Mouse (Mus musculus) thymus, adult 2 months (tissue): Measurements from ENCODE around the gene Etv6.

ENCODE experiments used
- CTCF ChIP-seq: fragments of 200-500 bp; IDR thresholded peaks from 2 replicates; pipeline ENCODE4 v1.5.1; 2012; ENCODE audit warnings: mild to moderate bottlenecking, control low read depth, low read length, moderate library complexity, borderline replicate concordance; ENCODE audit not compliant: control insufficient read depth, poor library complexity, insufficient read depth; ENCODE audit errors: extremely low read depth
- POLR2A ChIP-seq: fragments of 200-500 bp; IDR thresholded peaks from 2 replicates; pipeline ENCODE4 v1.6.1; 2012; ENCODE audit warnings: mild to moderate bottlenecking, low read length, control low read depth, moderate library complexity; ENCODE audit not compliant: control insufficient read depth, poor library complexity, insufficient read depth; ENCODE audit errors: extremely low read depth

DNA sequence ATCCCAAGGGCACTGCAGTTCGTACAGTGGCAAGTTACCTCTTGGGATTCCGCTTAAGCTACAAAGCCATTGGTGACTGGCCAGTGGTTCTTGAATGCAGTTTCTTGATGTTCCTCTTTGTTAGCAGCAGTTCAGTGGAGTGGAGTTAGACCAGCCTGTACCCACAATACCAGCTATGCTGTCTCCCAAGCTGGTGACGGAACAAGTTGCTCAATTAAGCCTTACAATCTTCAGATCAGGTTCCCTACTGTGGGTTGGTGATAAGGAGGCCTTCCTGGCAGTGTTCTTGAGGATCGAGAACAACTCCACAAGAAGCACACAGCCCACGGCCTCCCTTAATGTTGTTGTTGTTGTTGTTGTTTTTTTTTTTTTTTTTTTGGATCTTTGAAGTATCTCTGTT is 95.3 kb downstream of the Etv6 start:
- no peak for TF ChIP-seq POLR2A
- no peak for TF ChIP-seq CTCF
